Mouse (Mus musculus): ENCODE measurements around the gene Sobp. TPM values are rescaled to one million over a fixed set of nuclear protein-coding genes. Genes with fewer than 3 reads are reported as not detected.

Sobp gene
- polyA plus RNA-seq, 2 experiments, result 0.01 TPM; not detected in 1

- TF ChIP-seq EP300 (IDR thresholded peaks at IDR 0.05; ENCODE audit: low read depth) (no peak), CTCF (IDR thresholded peaks at IDR 0.05; ENCODE audit: low read depth) (no peak)
- H3K36me3 ChIP-seq (replicated peaks; ENCODE audit: control insufficient read depth, insufficient read depth, low read depth), result no peaks in the 10 kb centered on the region
- ATAC-seq (ENCODE audit: insufficient read depth) (no peak), DNase-seq (ENCODE audit: low read depth in 3 of 3, low spot score in 3 of 3) (no peak)
- WGBS (ENCODE audit: insufficient replicate concordance), result 51% methylated on average over 10 of the region's 10 CpGs
- H3K4me2 ChIP-seq (ENCODE audit: low read depth), result no peak overlapping the region
- no peak overlapping the region for H3K9ac ChIP-seq (replicated peaks)
- no peaks in the 10 kb centered on the region for H3K9me3 ChIP-seq (ENCODE audit: control insufficient read depth, low read length)
- no peak overlapping the region for H3K4me3 ChIP-seq (ENCODE audit: insufficient read depth in 1 of 2, low read depth in 2 of 2, low read length in 2 of 2)
- no peak overlapping the region for H3K27ac ChIP-seq
- H3K4me1 ChIP-seq (replicated peaks; ENCODE audit: control insufficient read depth in 2 of 2, insufficient read depth in 2 of 2, low read length in 1 of 2), result peaks cover 0 to 2% of the 10 kb centered on the region in 2 experiments; a peak in 1 of 4 replicates
- no peaks in the 10 kb centered on the region for H3K27me3 ChIP-seq (ENCODE audit: control insufficient read depth, insufficient read depth, low read length)
Measured at GRCm38 (mm10) chr10:43042591-43043327, 131.6 kb downstream of the Sobp start.

DNA sequence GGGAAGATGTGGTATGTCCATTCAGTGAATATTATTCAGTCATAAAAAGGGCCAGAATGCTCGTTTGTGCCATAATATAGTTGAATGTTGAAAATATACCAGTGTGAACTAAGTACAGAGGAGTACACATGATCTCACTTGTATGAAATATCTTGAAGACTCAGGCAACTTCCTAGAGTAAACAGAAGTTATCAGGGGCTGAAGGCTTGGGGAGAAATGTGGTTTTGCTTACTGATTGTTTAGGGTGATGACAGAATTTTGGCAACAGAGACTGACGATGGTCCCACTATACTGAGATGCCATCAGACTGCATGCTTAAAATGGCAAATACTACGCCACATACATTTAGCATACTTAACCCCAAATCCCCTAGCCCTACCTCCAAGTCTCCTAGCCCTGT is 132.5 kb downstream of the Sobp start:
- H3K36me3 ChIP-seq (replicated peaks; ENCODE audit: control insufficient read depth, insufficient read depth, low read depth), result no peaks in the 10 kb centered on the region
- H3K9ac ChIP-seq (replicated peaks), result no peak overlapping the region
- TF ChIP-seq EP300 (IDR thresholded peaks at IDR 0.05; ENCODE audit: low read depth), result no peak
- no peak for TF ChIP-seq CTCF (IDR thresholded peaks at IDR 0.05; ENCODE audit: low read depth)
- no peak for ATAC-seq (ENCODE audit: insufficient read depth)
- no peak for DNase-seq (ENCODE audit: low read depth in 3 of 3, low spot score in 3 of 3)
- H3K4me3 ChIP-seq (ENCODE audit: insufficient read depth in 1 of 2, low read depth in 2 of 2, low read length in 2 of 2), result no peak overlapping the region
- WGBS (ENCODE audit: insufficient replicate concordance), result 35% methylated on average over 3 of the region's 3 CpGs
- no peaks in the 10 kb centered on the region for H3K9me3 ChIP-seq (ENCODE audit: control insufficient read depth, low read length)
- H3K4me2 ChIP-seq (ENCODE audit: low read depth), result no peak overlapping the region
- no peaks in the 10 kb centered on the region for H3K27me3 ChIP-seq (ENCODE audit: control insufficient read depth, insufficient read depth, low read length)
- no peak overlapping the region for H3K27ac ChIP-seq
- H3K4me1 ChIP-seq (replicated peaks; ENCODE audit: control insufficient read depth in 2 of 2, insufficient read depth in 2 of 2, low read length in 1 of 2), result peaks cover 0 to 2% of the 10 kb centered on the region in 2 experiments; a peak in 1 of 4 replicates

DNA sequence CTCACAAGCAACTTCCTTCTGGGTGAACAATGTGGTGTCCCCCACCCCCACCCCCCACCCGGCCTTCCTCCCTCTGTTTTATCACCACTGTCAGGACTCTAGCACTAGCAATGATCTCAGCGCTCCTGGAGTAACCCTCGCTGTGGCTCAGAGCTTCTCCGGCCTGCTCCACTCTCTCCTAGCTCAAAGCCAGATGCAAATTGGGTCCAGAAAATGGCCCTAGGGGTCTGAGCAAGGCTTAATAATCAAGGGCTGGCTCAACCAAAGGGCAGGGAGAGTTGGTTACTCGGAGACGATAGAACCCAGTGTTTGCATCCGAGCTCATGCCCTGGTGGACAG is 136.9 kb downstream of the Sobp start:
- ATAC-seq (ENCODE audit: insufficient read depth) (no peak), DNase-seq (ENCODE audit: low read depth in 3 of 3, low spot score in 3 of 3) (no peak)
- Histone ChIP-seq H3K4me1 (replicated peaks; ENCODE audit: control insufficient read depth in 2 of 2, insufficient read depth in 2 of 2, low read length in 1 of 2) (peaks cover 0 to 2% of the 10 kb centered on the region in 2 experiments; a peak in 1 of 4 replicates), H3K27me3 (ENCODE audit: control insufficient read depth, insufficient read depth, low read length) (no peaks in the 10 kb centered on the region), H3K27ac (no peak overlapping the region), H3K9me3 (ENCODE audit: control insufficient read depth, low read length) (no peaks in the 10 kb centered on the region), H3K36me3 (replicated peaks; ENCODE audit: control insufficient read depth, insufficient read depth, low read depth) (no peaks in the 10 kb centered on the region), H3K4me3 (ENCODE audit: insufficient read depth in 1 of 2, low read depth in 2 of 2, low read length in 2 of 2) (no peak overlapping the region), H3K4me2 (ENCODE audit: low read depth) (no peak overlapping the region), H3K9ac (replicated peaks) (no peak overlapping the region)
- TF ChIP-seq EP300 (IDR thresholded peaks at IDR 0.05; ENCODE audit: low read depth), result no peak
- no peak for TF ChIP-seq CTCF (IDR thresholded peaks at IDR 0.05; ENCODE audit: low read depth)
- 30% methylated on average over 7 of the region's 7 CpGs for WGBS (ENCODE audit: insufficient replicate concordance)

DNA sequence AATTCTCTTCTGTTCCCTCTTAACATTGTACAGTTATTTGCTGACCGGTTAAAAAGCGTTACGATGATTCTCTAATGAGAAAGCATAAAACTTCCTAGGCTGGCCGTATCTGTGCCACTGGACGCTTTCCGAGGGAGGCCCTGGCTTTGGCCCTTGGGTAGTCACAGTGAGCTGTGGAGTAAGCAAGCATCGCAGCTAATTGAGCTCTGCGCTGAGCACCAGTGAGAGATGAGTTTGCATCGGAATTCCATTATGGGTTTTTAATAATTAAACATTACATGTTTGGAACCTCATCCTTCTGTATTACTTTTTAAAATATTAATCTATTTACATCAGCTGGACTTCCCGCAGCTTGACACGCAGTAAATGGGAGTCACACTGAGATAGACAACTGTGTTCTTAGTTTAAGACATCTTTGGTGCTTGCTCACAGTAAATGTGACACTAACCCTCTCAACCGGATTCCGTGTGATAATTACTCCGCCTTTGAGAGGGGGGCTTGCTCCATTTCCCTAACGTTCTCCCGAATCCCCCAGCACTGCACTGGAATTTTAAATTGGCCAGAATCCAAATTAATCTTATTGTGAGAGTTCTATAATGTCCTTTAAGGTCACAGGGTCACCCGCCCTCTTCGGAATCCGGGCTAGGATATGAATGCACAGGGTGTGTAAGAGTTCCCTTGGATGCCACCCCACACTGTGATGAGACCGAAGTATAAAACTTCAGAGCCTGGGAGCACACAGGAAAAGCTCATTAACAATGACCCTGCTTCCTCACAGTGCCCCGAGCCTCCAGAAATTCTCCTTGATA is 137.5 kb downstream of the Sobp start:
- Histone ChIP-seq H3K27me3 (ENCODE audit: control insufficient read depth, insufficient read depth, low read length) (no peaks in the 10 kb centered on the region), H3K9ac (replicated peaks) (no peak overlapping the region), H3K36me3 (replicated peaks; ENCODE audit: control insufficient read depth, insufficient read depth, low read depth) (no peaks in the 10 kb centered on the region), H3K9me3 (ENCODE audit: control insufficient read depth, low read length) (no peaks in the 10 kb centered on the region), H3K4me3 (ENCODE audit: insufficient read depth in 1 of 2, low read depth in 2 of 2, low read length in 2 of 2) (no peak overlapping the region), H3K4me1 (replicated peaks; ENCODE audit: control insufficient read depth in 2 of 2, insufficient read depth in 2 of 2, low read length in 1 of 2) (peaks cover 0 to 2% of the 10 kb centered on the region in 2 experiments; a peak in 1 of 4 replicates), H3K27ac (no peak overlapping the region), H3K4me2 (ENCODE audit: low read depth) (no peak overlapping the region)
- TF ChIP-seq EP300 (IDR thresholded peaks at IDR 0.05; ENCODE audit: low read depth), result no peak
- no peak for TF ChIP-seq CTCF (IDR thresholded peaks at IDR 0.05; ENCODE audit: low read depth)
- WGBS (ENCODE audit: insufficient replicate concordance), result 65% methylated on average over 21 of the region's 21 CpGs
- ATAC-seq (ENCODE audit: insufficient read depth), result no peak
- no peak for DNase-seq (ENCODE audit: low read depth in 3 of 3, low spot score in 3 of 3)

- peaks cover 0 to 2% of the 10 kb centered on the region in 2 experiments; a peak in 1 of 4 replicates for H3K4me1 ChIP-seq (replicated peaks; ENCODE audit: control insufficient read depth in 2 of 2, insufficient read depth in 2 of 2, low read length in 1 of 2)
- H3K27ac ChIP-seq, result no peak overlapping the region
- ATAC-seq (ENCODE audit: insufficient read depth) (no peak), DNase-seq (ENCODE audit: low read depth in 3 of 3, low spot score in 3 of 3) (no peak)
- H3K9ac ChIP-seq (replicated peaks), result no peak overlapping the region
- H3K4me2 ChIP-seq (ENCODE audit: low read depth), result no peak overlapping the region
- WGBS (ENCODE audit: insufficient replicate concordance), result 39% methylated on average over 8 of the region's 8 CpGs
- no peaks in the 10 kb centered on the region for H3K9me3 ChIP-seq (ENCODE audit: control insufficient read depth, low read length)
- TF ChIP-seq EP300 (IDR thresholded peaks at IDR 0.05; ENCODE audit: low read depth) (no peak), CTCF (IDR thresholded peaks at IDR 0.05; ENCODE audit: low read depth) (no peak)
- H3K36me3 ChIP-seq (replicated peaks; ENCODE audit: control insufficient read depth, insufficient read depth, low read depth), result no peaks in the 10 kb centered on the region
- H3K4me3 ChIP-seq (ENCODE audit: insufficient read depth in 1 of 2, low read depth in 2 of 2, low read length in 2 of 2), result no peak overlapping the region
- H3K27me3 ChIP-seq (ENCODE audit: control insufficient read depth, insufficient read depth, low read length), result no peaks in the 10 kb centered on the region
Measured at GRCm38 (mm10) chr10:43035579-43035978, 138.8 kb downstream of the Sobp start.

Data from liver, embryonic 14.5 days (tissue).